Mouse (Mus musculus) splenic B cell, adult 2 months (primary cell): ENCODE data around the gene Ctdspl.

Source experiments
- DNase-seq: peaks from one replicate; pipeline ENCODE4 v3.0.0-alpha.2; 2011; ENCODE audit warnings: low read depth, low spot score
- H3K27me3 ChIP-seq: 2 replicates; pipeline ENCODE4 v1.6.1; 2012; ENCODE audit warnings: mild to moderate bottlenecking, low read length, moderate library complexity, mixed read lengths; ENCODE audit not compliant: control insufficient read depth, poor library complexity, insufficient read depth, severe bottlenecking
- H3K36me3 ChIP-seq: 2 replicates; pipeline ENCODE4 v1.6.1; 2012; ENCODE audit warnings: mild to moderate bottlenecking, low read length, moderate library complexity, mixed read lengths; ENCODE audit not compliant: control insufficient read depth, poor library complexity, insufficient read depth, severe bottlenecking

Gene Ctdspl

DNA sequence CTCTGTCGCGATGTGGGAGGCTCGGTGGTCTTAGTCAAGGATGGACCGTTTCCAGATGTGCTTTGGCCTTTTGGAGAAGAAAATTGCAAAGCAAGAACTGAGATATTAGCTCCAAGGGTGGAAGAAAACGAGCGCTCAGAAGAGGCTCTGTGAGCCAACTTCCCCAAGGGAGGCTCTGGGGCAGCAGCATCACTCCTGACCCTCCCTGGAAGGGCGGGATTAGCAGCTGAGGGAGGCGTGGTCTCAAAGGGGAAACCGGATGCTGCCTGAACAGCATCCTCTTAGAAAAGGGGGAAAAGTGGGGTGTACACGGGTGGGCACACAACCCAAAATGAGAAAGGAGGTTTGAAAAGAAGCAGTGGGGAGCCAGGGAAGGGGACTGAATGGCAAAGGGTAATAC, 23.8 kb downstream of the Ctdspl start:
- no peaks in the 10 kb centered on the region for H3K36me3 ChIP-seq
- no peaks in the 10 kb centered on the region for H3K27me3 ChIP-seq
- DNase-seq, result no peak

DNA sequence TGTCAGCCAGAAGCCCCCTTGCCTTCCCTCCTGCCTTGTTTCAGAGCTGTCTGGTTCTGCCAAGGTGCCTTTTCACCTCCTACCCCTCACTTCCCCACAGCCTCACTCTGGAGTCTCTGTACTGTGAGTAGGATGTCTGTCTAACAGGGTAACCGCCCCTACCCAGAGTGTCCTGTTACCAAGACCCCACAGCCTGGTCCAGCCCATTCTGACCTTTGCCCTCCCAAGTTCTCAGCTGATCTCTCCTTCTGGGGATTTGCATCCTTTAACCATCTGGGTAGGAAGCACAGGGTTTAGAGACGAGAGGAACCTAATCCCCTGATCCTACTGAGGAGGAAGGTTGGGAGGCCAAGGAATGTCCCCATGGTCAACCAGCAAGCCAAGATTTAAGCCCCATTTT, 24.5 kb downstream of the Ctdspl start:
- H3K36me3 ChIP-seq, result no peaks in the 10 kb centered on the region
- no peak for DNase-seq
- no peaks in the 10 kb centered on the region for H3K27me3 ChIP-seq

DNA sequence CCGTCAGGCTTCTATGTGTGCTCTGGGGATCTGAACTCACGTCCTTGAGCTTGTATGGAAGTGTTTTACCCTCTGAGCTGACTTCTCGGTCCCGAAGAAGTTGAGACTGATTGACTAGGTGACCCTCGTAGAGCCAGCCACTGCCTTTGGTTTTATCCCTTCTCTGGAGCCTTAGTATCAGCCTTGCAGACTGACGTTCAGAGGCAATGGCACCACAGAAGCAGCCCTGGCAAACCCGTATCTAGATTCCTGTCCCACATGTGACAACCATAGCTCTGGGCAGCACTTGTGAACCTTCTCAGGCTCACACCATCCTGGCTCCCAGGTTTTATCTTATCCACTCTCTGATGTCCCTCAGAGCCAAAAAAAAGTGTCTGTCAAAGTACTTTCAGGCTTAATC, 25.1 kb downstream of the Ctdspl start:
- Histone ChIP-seq H3K36me3 (no peaks in the 10 kb centered on the region), H3K27me3 (no peaks in the 10 kb centered on the region)
- DNase-seq, result no peak

DNA sequence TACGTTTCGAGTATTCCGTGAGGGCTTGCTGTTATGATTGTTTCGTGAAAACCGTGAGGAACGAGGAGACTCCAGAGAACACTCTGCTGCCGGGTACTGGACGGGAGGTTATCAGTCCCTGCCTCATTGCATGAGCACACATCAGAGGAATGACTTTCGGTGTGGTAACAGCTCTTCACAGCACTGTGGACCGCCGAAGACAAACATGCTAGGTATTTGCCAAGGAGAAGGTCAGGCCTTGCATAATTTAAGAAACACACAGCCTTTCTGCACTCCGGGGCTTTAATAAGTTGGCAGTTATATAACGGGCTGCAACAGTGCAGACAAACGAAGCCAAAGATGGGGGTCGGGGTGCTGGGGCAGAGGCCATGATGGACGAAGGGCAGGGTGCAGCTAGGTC, 25.9 kb downstream of the Ctdspl start:
- Histone ChIP-seq H3K36me3 (no peaks in the 10 kb centered on the region), H3K27me3 (no peaks in the 10 kb centered on the region)
- no peak for DNase-seq

DNA sequence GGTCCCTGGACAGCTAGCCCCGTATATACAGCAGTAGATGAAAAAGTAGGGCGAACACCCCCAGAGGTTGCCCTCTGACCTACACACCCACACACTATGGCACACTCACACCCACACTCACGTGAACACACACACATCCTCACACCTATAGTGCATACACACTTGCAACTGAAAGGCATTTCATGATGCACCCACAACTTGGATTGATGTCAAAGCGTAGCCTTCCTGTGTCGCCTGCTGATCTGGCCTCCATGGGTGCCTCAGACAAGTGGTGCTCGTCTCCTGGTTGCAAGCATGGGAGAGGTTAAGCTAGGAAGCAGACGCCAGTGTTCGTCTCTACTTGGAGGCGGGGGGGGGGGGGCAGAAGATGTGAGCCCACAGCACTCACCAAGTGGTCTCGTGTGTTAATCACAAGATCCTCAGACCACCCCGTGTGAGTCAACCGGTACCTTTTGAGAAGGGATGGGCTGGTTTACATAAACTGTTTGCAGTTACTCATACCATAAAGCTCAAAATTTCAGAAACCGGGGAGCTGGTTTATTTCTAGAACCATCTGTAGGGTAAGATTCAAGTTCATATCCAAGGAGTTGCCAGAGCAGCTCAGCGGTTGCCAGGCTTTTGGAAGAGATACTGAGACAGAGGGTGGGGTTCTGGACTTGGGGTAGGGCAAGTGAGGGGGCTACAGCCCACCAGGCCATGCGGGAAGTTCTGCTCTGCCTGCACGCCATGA, 27.4 kb downstream of the Ctdspl start:
- H3K27me3 ChIP-seq, result no peaks in the 10 kb centered on the region
- no peak for DNase-seq
- no peaks in the 10 kb centered on the region for H3K36me3 ChIP-seq

DNA sequence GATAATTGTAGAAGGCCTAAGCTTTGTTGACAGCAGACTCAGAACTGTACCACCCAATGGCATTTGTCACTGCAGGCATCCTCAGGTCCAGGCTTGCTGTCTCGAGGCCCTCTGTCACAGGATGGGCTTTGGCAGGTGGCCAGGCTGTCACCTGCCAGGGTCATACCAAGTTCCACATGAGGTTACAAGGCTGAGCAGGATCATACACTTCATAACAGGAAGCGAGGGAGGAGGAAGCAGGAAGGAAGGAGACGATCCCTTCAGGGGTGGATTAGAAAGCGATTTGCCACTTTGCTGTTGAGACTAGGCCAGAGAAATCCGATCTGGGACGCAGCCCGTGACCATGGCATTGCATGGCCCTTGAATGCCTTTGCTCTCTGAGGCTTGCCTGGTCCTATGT, 32.5 kb downstream of the Ctdspl start:
- no peak for DNase-seq
- Histone ChIP-seq H3K27me3 (no peaks in the 10 kb centered on the region), H3K36me3 (no peaks in the 10 kb centered on the region)

DNA sequence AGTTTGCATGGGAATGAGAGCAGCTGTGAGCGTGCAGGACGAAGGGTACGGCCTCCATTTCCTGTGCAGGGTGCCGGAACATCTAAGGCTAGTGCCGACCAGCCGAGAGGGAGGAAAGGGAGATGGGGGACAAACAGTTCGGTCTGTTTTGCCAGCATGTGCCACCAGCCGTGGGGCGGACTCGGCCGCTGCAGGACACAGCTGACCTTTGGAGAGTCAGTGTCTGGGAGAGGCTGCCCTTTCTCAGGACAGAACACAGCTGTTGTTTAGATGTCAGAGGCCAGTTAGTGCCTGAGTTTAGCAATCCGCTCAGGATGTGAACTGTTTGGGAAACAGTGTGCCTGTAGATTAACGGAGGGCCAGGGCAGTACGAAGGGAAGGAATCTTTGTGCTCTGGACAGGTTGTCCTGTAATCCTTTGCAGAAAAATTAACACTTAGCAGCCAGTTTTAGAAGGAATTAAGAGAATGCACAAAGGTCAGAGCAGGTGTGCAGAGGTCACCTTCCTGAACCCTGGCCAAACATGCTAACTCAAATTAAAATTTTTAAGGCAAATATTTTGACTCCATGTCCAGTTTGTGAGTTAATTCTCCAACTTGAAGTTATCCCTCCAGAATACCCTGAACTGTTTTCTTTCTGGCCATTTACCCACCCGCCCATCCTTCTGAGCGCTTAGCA, 34.3 kb downstream of the Ctdspl start:
- no peaks in the 10 kb centered on the region for H3K27me3 ChIP-seq
- no peak for DNase-seq
- no peaks in the 10 kb centered on the region for H3K36me3 ChIP-seq

DNA sequence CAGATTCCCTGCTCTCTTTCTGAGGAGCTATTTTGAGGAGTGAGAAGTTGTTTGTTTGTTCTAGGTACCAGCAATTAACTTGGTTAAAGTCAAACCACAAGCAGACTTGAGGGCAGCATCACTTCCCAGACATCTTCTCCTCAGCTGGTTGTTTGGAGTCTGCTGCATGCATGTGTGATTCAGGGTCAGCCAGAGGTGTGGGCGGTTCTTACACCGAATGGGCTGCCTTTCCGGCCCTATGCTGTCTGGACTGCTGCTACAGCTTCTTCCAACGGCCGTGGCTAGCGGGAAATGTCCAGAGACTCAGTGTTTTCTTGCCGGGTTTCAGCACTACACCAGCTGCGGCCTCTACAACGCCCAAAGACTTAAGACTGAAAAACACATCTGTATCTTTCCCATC, 36.9 kb downstream of the Ctdspl start:
- Histone ChIP-seq H3K36me3 (no peaks in the 10 kb centered on the region), H3K27me3 (no peaks in the 10 kb centered on the region)
- DNase-seq, result no peak

DNA sequence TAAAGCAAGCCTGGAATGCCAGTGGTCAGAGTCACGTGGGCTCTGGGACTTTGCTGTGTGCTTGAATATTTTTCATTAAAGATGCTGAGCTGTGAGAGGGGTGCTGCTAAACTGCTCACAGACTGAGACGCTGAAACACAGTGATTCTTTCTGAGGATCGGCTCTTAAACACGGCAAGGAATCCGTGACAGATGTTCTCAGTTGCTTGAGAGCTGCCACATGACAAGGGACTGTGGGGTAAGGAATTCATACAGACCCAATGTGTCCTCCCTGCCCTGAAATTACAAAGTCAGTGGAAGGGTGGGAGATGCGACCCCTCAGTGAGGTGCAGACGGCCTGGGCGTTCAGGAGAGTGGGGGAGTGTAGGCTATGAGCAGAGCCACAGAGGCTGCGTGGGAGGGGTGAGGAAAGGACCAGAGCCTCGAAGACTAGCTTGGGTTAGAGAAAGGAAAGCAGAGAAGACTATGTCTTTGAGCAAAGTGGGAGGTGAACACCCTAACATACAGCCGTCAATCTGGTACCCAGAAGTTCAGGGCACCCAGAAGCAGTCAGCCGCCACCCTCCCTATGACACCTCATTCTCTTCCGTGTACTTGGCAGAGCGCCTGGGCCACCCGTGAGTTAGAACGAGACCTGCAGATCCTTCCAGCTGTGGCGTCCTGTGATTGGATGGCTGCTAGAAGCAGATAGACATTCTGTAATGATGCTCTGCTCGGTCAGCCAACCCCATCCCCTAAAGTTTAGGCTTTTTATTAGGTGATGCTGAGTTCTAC, 38.2 kb downstream of the Ctdspl start:
- no peaks in the 10 kb centered on the region for H3K27me3 ChIP-seq
- no peaks in the 10 kb centered on the region for H3K36me3 ChIP-seq
- no peak for DNase-seq

DNA sequence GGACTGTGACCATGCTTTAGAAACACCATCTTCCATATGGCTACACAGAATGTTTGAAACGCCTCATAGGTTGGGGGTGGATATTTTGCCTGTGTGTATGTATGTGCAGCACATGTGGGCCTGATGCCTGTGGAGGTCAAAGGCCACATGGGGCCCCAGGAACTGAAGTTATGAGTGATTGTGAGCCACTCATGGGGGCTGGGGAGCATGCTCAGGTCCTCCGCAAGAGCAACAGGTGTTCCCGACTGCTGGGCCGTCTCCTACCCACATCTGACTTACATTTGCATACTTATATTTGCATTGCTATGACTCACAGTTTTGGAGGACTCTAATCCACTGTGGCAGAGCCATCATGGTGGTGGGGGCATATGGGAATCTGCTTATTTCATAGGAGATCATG, 43.6 kb downstream of the Ctdspl start:
- no peak for DNase-seq
- Histone ChIP-seq H3K36me3 (no peaks in the 10 kb centered on the region), H3K27me3 (no peaks in the 10 kb centered on the region)

DNA sequence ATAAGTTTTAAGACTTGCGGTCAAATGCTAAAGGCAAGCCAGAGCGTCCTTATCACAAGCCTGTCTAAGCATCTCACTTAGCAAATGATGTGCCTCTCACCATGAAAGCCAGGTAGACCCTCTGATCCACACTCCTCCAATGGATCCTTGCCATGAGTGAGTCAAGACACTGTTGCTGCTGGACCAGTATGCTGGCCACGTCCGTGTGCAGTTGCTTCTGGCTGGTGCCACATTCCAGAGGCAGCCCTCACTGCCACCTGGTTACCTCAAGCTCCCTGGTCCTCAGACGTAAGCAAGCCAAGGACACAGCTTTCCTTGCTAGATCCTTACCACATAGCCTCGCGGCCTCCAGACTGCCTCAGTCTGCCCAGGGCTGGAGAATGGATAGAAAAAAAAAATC, 46.8 kb downstream of the Ctdspl start:
- H3K27me3 ChIP-seq, result no peaks in the 10 kb centered on the region; the same call in 1 of the 2 replicates
- H3K36me3 ChIP-seq, result no peaks in the 10 kb centered on the region
- DNase-seq, result no peak

DNA sequence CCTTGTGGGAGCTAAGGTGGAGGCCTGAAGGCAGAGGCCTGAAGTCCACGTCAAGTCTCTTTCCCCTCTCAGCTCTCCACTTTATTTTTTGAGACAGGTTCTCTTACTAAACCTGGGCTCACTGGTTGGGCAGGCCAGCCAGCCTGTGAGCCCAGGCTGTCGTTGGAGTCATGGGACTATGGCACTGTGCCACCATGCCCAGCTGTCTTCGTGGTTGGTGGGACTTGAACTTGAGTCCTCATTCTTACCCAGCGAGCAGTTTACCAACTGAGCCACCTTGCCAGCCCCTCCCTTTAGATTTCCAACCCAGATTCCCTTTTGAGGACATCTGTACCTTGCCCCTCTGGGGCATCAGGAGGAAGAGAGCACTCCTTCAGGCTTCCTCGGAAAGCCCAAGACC, 47.3 kb downstream of the Ctdspl start:
- Histone ChIP-seq H3K27me3 (no peaks in the 10 kb centered on the region; the same call in 1 of the 2 replicates), H3K36me3 (no peaks in the 10 kb centered on the region)
- no peak for DNase-seq

DNA sequence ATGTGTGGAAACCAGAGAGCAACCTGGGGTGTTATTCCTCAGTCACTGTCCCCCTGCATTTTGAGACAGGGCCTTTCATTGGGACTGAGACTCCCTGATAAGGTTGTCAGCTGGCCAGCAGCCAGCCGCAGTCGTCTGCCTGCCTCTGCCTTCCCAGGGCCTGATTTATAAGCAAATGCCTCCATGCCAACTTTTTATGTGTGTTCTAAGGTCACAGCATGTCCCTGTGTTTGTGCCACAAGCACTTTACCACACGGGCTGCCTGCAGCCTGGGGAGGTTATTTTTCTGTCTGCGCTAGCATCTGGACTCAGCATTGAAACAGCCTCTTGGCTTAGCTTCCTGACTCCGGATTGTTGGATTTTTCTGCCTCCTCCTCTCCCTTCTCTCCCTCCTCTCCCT, 47.9 kb downstream of the Ctdspl start:
- no peaks in the 10 kb centered on the region for H3K36me3 ChIP-seq
- no peak for DNase-seq
- H3K27me3 ChIP-seq, result no peaks in the 10 kb centered on the region; the same call in 1 of the 2 replicates

DNA sequence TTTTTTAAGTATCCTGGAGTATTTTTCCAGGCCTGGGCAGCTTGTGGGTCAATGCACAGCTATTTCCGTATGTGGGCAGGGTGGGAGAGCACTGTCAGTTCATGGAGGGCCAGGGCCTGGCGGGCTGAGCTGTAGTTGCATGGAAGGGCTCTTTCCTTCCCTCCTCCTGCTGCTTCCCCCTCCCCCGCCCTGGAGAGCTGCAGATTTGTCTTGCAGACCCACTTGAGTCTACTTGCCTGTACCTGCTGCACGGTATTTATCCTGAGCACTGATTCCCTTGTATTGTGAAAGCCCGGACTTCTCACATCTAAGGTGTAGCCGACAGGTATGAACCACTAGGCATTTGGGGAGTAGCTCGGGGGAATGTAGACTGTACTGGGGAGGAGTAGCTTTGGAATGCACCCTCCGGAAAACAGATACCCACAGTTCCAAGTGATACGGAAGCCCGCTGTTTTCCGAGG, 49.0 kb downstream of the Ctdspl start:
- no peak for DNase-seq
- no peaks in the 10 kb centered on the region for H3K36me3 ChIP-seq
- no peaks in the 10 kb centered on the region; the same call in 1 of the 2 replicates for H3K27me3 ChIP-seq

DNA sequence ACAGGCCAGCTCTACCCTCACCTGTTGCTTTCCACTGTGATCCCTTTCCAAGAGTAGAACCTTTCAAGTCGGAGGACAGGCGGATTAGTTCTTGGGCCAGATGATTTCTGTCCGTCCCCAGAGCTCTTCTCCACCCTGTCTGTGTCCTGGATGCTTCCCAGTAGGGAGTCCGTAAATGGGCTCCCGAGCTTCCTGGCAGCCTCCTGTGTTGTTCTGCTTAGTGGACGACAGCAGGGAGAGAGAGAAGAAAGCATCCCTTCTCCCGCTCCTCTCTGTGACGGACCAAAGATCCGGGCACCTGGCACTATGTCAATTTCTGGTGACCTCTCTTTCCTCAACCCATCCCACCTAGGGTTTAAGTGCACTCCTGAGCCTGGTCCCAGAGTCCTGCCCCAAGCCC, 49.5 kb downstream of the Ctdspl start:
- Histone ChIP-seq H3K27me3 (no peaks in the 10 kb centered on the region; the same call in 1 of the 2 replicates), H3K36me3 (no peaks in the 10 kb centered on the region)
- no peak for DNase-seq
